Mouse (Mus musculus) heart, adult 2 months (tissue): ENCODE measurements around the gene Psmc3ip. TPM values are rescaled to one million over a fixed set of nuclear protein-coding genes. Genes with fewer than 3 reads are reported as not detected.
"Not testable (repeated sequence)": the region's sequence is repeated elsewhere in the genome, so short reads cannot be mapped to it uniquely, and the experiment has no call there.

ENCODE experiments used
- DNase-seq, 2 experiments: peaks; one replicate each; pipeline ENCODE4 v3.0.0; 2021
- H3K27ac ChIP-seq: fragments of 200-600 bp; 2 replicates; pipeline ENCODE4 v1.8.1; 2022
- H3K27me3 ChIP-seq: fragments of 200-500 bp; 2 replicates; pipeline ENCODE4 v1.6.1; 2012; ENCODE audit warnings: mild to moderate bottlenecking, low read length, inconsistent platforms, mixed read lengths; ENCODE audit not compliant: control insufficient read depth, insufficient read depth
- H3K36me3 ChIP-seq: fragments of 200-500 bp; 2 replicates; pipeline ENCODE4 v1.6.1; 2012; ENCODE audit warnings: low read length, inconsistent platforms; ENCODE audit not compliant: control insufficient read depth, insufficient read depth
- H3K4me1 ChIP-seq: fragments of 200-500 bp; 2 replicates; pipeline ENCODE4 v1.6.1; 2011; ENCODE audit warnings: low read length; ENCODE audit not compliant: control insufficient read depth, insufficient read depth
- H3K4me3 ChIP-seq: fragments of 200-600 bp; 2 replicates; pipeline ENCODE4 v1.8.1; 2022
- H3K79me2 ChIP-seq: fragments of 200-500 bp; replicated peaks from 2 replicates; pipeline ENCODE4 v1.6.1; 2012; ENCODE audit warnings: mild to moderate bottlenecking, inconsistent platforms, low read length, moderate library complexity, mixed read lengths; ENCODE audit not compliant: control insufficient read depth, insufficient read depth
- H3K9ac ChIP-seq: fragments of 200-500 bp; 2 replicates; pipeline ENCODE4 v1.6.1; 2012; ENCODE audit warnings: low read depth, mild to moderate bottlenecking, control low read depth, inconsistent platforms, low read length, mixed read lengths
- CTCF ChIP-seq: fragments of 200-600 bp; IDR thresholded peaks from 2 replicates; pipeline ENCODE4 v1.8.1; 2022; ENCODE audit warnings: antibody characterized with exemption, mild to moderate bottlenecking, moderate library complexity
- EP300 ChIP-seq: fragments of 200-500 bp; IDR thresholded peaks from 2 replicates; pipeline ENCODE4 v1.6.1; 2011; ENCODE audit warnings: low read depth, low read length, control low read depth; ENCODE audit not compliant: insufficient read depth
- POLR2A ChIP-seq: fragments of 200-500 bp; IDR thresholded peaks from 2 replicates; pipeline ENCODE4 v1.6.1; 2011; ENCODE audit warnings: mild to moderate bottlenecking, low read depth, low read length, control low read depth; ENCODE audit not compliant: insufficient read depth
- WGBS: fragments of 180-500 bp; shearing (Covaris S2); methylation state at CpG from one replicate; pipeline ENCODE4 v1.1.7; 2018; 5-methylcytosine and 5-hydroxymethylcytosine counted together
- intact Hi-C: fragments of 180-260 bp; cut with DNase I; formaldehyde crosslinking; loops from one replicate; pipeline ENCODE4 v1.15.1; 2025
- polyA plus RNA-seq: library from polyadenylated mRNA; depleted of rRNA; stranded (reverse); fragments of >200 nt; gene quantifications from 2 replicates; pipeline ENCODE4 v1.2.3, GENCODE M21; 2012
- total RNA-seq, 2 experiments: library from RNA; stranded (reverse); gene quantifications; 2 replicates each; pipeline ENCODE4 v1.2.3; 2021

Gene Psmc3ip
- total and polyA plus RNA-seq, 3 experiments: 1.1 to 2.7 (median 1.6) TPM

- no peak for TF ChIP-seq CTCF
- TF ChIP-seq POLR2A: peak; percentile 19; the same call in 1 of the 2 replicates
- TF ChIP-seq EP300: peak; percentile 79
- WGBS: 25% methylated on average over 18 of the region's 18 CpGs
- Histone ChIP-seq H3K27ac (peak overlapping the region; percentile 82), H3K36me3 (no peaks in the 10 kb centered on the region), H3K79me2 (no peaks in the 10 kb centered on the region), H3K9ac (no peak overlapping the region; the same call in 1 of the 2 replicates), H3K4me1 (no peaks in the 10 kb centered on the region; the same call in 1 of the 2 replicates), H3K4me3 (no peak overlapping the region), H3K27me3 (no peaks in the 10 kb centered on the region)
- DNase-seq: peak; percentile 66 to 84
- intact Hi-C loops: no loop called here
Observed at GRCm38 (mm10) chr11:101130056-101130756, 35.0 kb upstream of the Psmc3ip start.

GRCm38 (mm10) chr11:101128996-101129577, 33.9 kb upstream of the Psmc3ip start:
- peak; percentile 34 to 45 for DNase-seq
- no peak overlapping the region for H3K9ac ChIP-seq
- no peak overlapping the region for H3K4me3 ChIP-seq
- no peak for TF ChIP-seq EP300
- TF ChIP-seq POLR2A: no peak
- TF ChIP-seq CTCF: no peak
- intact Hi-C loops: no loop called here
- H3K36me3 ChIP-seq: no peaks in the 10 kb centered on the region
- 67% methylated on average over 11 of the region's 11 CpGs for WGBS
- no peaks in the 10 kb centered on the region for H3K79me2 ChIP-seq
- H3K27ac ChIP-seq: no peak overlapping the region; the same call in 1 of the 2 replicates
- no peaks in the 10 kb centered on the region for H3K27me3 ChIP-seq
- no peaks in the 10 kb centered on the region; the same call in 1 of the 2 replicates for H3K4me1 ChIP-seq

- H3K27me3 ChIP-seq: no peaks in the 10 kb centered on the region
- no peak overlapping the region for H3K9ac ChIP-seq
- H3K4me3 ChIP-seq: no peak overlapping the region
- no peaks in the 10 kb centered on the region for H3K79me2 ChIP-seq
- intact Hi-C loops: no loop called here
- H3K36me3 ChIP-seq: no peaks in the 10 kb centered on the region
- 86% methylated on average over 1 of the region's 1 CpGs for WGBS
- TF ChIP-seq CTCF (peak; percentile 31), POLR2A (no peak)
- H3K27ac ChIP-seq: no peak overlapping the region
- H3K4me1 ChIP-seq: no peaks in the 10 kb centered on the region; the same call in 1 of the 2 replicates
- DNase-seq: no peak
Observed at GRCm38 (mm10) chr11:101127075-101127474, 31.8 kb upstream of the Psmc3ip start.

GRCm38 (mm10) chr11:101125008-101125407, 29.8 kb upstream of the Psmc3ip start:
- DNase-seq, H3K27ac ChIP-seq, H3K4me1 ChIP-seq, H3K9ac ChIP-seq, H3K36me3 ChIP-seq, H3K79me2 ChIP-seq, H3K4me3 ChIP-seq, H3K27me3 ChIP-seq, intact Hi-C loops: not testable (repeated sequence)
- 95% methylated on average over 9 of the region's 9 CpGs for WGBS

- H3K79me2 ChIP-seq, H3K36me3 ChIP-seq, H3K27me3 ChIP-seq, H3K27ac ChIP-seq, H3K4me3 ChIP-seq, DNase-seq, intact Hi-C loops, H3K4me1 ChIP-seq, H3K9ac ChIP-seq: not testable (repeated sequence)
- WGBS: 96% methylated on average over 8 of the region's 8 CpGs
Observed at GRCm38 (mm10) chr11:101124494-101124893, 29.3 kb upstream of the Psmc3ip start.

- H3K36me3 ChIP-seq: peaks cover 11% of the 10 kb centered on the region
- H3K27me3 ChIP-seq: no peaks in the 10 kb centered on the region
- peaks cover 4% of the 10 kb centered on the region; the same call in 1 of the 2 replicates for H3K79me2 ChIP-seq
- H3K9ac ChIP-seq: peak overlapping the region; percentile 63
- TF ChIP-seq CTCF (no peak), POLR2A (no peak)
- peak overlapping the region; percentile 84 for H3K27ac ChIP-seq
- intact Hi-C loops: loop anchor here (2.0 kb wide), 1 partner anchor 24 kb away; no protein-coding TSS in a partner anchor
- H3K4me1 ChIP-seq: peaks cover 7% of the 10 kb centered on the region
- 20% methylated on average over 19 of the region's 19 CpGs for WGBS
- DNase-seq: peak in 1 of 2 experiments; percentile 53
- H3K4me3 ChIP-seq: peak overlapping the region; percentile 72
Observed at GRCm38 (mm10) chr11:101120545-101121188, 25.4 kb upstream of the Psmc3ip start.
